Mouse (Mus musculus): ENCODE results near the gene Pla2g12b.

- TF ChIP-seq CTCF (IDR thresholded peaks at IDR 0.05; ENCODE audit: low read depth, low read length) (no peak), GATA1 (IDR thresholded peaks at IDR 0.05; ENCODE audit: borderline replicate concordance, low read length) (no peak), TAL1 (conservative IDR thresholded peaks at IDR 0.05; ENCODE audit: low read depth, low read length) (no peak), POLR2AphosphoS5 (IDR thresholded peaks at IDR 0.05; ENCODE audit: insufficient replicate concordance, low read depth, low read length) (no peak), GATA2 (IDR thresholded peaks at IDR 0.05; ENCODE audit: borderline replicate concordance, low read depth, low read length) (no peak)
These were observed 36.3 kb upstream of the Pla2g12b start for GRCm38 (mm10) chr10:59367206-59367605.

Measured in G1E (cell line).